Mouse (Mus musculus): ENCODE data around the gene Shc2.

Shc2 gene

GRCm38 (mm10) chr10:79615860-79616259 lies 21.9 kb downstream of the Shc2 start:
- no peak for DNase-seq (ENCODE audit: low read depth, low spot score)

DNA sequence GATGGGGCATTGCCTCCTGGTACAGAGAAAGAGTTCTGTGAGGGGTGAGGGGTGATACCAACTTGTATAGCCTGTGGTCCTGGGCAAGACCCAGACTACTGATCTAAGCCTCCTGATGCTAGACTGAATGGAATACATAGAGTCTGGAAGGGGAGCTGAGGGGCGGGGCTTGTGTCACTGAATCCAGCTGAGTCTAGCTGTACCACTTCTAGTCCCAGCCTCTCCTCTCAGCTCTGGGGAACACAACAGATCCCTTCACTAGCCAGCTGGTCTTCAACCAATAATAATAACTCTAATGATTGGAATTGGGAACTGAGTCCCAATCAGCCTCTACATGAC lies 23.4 kb downstream of the Shc2 start:
- DNase-seq (ENCODE audit: low read depth, low spot score): no peak

DNA sequence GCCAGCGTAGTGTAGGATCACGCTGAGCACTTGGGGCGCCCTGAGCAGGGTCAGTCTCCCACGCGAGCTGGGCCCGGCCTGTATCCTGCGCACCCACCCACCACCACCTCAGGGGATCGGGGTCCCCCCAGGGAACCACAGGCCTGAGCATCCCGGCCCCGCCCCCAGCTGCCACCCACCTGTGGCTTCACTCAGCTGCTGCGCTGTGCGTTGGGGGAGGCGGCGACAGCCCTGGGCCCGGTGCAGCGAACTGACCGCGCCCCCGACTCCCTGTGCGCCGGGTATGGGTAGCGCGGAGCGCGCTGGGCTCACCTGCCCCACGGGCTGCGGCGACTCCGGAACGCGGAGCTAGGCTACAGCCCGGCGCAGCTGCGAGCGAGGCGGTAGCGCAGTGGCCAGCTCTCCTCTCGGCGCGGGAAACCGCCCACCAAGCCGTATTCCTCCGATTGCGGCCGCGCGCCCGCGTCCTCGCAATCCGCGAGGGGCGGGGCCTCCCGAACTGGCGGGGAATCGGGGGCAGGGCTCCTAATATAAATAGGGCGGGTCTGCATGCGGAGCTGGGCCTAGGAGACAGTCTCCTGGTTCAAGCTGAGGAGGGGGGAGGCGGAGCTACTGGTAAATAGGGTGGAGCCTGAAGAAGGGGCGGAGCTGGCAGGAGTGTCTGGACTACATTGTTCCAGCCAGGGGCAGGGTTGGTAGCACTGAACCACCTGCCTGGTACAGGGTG lies 24.0 kb downstream of the Shc2 start, which contains the start of gene C2cd4c:
C2cd4c (minus strand) TSS at position 448 of the 727 bp plus-strand sequence.
- peak; percentile 70 for DNase-seq (ENCODE audit: low read depth, low spot score)

DNA sequence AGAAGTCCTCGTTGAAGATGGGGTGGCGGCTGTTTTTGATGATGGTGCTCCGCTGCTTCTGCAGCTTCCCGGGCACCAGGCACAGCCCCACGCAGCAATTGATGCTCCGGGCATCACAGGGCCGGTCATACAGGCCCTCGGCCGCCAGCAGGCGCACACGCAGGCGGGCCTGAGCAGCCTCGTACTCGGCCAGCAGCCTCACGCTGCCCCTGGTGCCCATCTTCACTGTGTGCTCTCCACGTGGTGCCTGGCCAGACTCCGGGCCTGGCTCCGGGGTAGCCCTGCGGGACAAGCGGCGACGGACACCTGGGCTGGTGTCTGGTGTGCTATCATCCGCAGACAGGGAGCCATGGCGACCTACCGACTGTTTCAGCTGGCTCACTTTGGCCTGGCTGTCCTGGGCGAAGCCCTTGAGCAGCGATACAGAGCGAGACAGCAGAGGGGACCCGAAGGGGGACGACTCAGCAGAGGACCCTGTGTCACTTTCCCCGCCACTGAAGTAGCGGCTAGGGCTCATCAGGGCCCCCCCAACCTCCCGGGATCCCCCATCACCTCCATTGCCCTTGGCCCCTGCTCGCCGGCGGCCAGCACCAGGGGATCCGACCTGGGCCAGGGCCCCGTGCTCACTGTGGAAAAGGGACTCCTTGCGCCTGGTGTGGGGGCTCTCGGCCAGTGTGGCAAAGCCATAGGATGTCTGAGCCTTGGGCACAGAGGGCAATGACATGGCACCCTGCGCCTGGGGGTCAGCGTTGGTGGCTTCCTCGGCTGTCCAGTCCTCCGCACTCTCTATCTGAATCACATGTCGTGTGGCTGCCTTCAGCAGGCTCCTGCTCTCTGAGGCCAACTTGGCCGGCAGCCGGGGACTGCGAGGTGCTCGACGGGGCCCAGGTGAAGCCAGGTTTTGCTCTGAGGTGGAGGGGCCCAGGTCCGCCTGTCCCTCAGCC lies 25.3 kb downstream of the Shc2 start:
- peak; percentile 21 for DNase-seq (ENCODE audit: low read depth, low spot score)

DNA sequence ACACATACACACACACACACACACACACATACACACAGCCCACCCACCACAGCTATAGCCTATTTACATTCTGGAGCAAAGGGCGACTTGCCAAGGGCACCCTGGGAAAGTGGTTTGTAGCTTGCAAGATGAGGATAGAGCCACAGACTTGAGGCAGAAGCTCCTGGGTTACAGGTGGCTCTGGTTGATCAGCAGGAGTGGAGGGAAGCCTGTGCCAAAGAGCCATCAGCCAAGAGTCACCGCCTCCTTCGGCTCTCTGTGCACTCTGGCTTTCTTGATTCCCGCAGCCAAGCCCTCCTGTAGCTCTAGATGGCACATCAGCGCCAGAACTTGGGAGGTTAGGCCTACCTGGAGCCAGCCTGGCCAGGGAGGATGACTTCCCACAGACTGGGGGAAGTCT lies 26.4 kb downstream of the Shc2 start:
- DNase-seq (ENCODE audit: low read depth, low spot score): no peak

DNA sequence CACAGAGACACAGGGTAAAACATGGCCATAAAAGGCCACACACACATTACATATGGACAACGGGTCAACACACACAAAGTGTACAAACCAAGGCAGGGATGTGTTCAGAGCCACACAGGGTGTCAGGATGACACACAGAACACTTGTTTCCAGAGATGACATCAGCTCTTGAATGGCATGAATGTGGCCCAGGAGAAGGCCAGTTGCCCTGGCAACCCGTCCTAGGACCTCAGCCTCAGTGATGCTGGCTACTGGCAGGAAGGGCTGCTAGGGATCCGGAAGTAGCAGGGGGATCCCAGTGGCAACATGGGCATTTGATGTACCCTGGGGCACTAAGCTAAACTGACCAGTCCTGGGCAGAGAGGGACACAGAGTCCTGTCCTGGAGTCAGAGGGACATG lies 28.4 kb downstream of the Shc2 start:
- DNase-seq (ENCODE audit: low read depth, low spot score): no peak

DNA sequence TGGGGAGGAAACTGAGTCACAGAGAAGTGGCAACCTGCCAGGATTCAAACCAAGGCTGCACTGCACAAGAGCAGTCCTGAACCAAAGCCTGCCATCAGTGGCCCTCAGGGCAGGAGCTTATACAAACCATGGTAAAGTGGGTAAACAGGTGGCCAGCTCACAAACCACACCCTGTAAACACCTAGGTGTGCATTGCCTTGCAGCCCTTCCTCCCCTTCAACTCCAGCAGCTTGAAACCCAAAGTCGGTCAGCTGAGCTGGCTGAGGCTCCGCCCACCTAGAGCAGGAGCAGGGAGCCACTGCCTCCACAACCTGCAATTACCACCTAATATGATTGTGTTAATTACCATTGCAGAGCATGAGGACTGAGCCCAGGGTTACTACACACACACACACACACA lies 29.8 kb downstream of the Shc2 start:
- DNase-seq (ENCODE audit: low read depth, low spot score): no peak

- no peak for DNase-seq (ENCODE audit: low read depth, low spot score)
Observed at GRCm38 (mm10) chr10:79606537-79606936, 31.2 kb downstream of the Shc2 start.

GRCm38 (mm10) chr10:79597936-79598230 lies 39.8 kb downstream of the Shc2 start:
- no peak for DNase-seq (ENCODE audit: low read depth, low spot score)

GRCm38 (mm10) chr10:79597051-79597935 lies 40.4 kb downstream of the Shc2 start:
- DNase-seq (ENCODE audit: low read depth, low spot score): no peak

- no peak for DNase-seq (ENCODE audit: low read depth, low spot score)
Observed at GRCm38 (mm10) chr10:79595590-79595929, 42.2 kb downstream of the Shc2 start.

DNA sequence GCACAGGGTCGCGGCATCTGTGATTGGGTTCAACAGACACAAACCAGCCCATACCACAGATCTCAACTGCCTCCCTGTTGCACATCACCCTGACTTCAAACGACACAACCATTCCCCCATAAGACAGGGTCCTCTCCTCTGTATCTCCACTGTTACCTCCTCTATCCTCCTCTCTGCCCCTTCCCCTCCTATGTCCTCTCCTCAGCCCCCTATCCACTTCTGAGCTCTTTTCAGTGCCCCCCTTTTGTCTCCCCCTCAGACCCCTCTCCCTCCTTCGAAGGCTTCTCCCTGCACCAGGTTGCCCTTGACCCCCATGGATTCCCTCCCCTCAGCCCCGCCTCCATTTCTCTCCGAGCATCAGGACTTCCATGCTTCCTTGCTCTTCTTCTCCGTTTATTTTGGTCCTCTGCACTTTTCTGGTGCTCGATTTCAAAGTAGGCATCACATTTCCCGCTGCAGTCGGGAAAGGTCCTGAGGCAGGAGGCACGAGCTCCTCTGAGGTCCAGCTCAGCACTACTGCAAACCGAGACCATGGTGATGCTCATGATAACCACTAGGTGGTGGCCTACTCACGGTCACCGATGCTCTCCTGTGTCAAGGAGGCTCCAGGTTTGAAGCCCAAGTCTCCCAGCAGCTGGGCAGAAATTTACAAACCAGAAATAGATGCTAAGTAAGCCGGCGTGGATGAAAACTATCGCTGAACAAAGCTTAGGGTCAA lies 42.7 kb downstream of the Shc2 start:
- peak; percentile 84 for DNase-seq (ENCODE audit: low read depth, low spot score)

GRCm38 (mm10) chr10:79594111-79594510 lies 43.6 kb downstream of the Shc2 start:
- DNase-seq (ENCODE audit: low read depth, low spot score): no peak

DNA sequence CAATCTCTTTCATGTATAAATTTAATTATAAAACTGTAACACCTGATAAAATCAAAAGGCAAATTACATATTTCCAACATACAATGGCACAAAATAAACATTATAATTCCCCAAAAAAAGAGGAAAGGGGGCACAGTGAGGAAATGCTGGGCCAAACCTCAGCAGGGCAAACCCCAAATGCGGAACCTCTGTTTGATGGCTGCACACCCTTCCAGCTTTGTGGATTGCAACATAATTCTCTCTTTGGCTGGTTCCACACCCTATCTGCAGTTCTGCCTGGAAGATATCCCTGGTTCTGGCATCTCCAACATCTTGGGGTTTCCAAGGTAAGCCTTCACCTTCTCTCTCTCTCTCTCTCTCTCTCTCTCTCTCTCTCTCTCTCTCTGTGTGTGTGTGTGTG lies 47.0 kb downstream of the Shc2 start:
- DNase-seq (ENCODE audit: low read depth, low spot score): no peak

DNA sequence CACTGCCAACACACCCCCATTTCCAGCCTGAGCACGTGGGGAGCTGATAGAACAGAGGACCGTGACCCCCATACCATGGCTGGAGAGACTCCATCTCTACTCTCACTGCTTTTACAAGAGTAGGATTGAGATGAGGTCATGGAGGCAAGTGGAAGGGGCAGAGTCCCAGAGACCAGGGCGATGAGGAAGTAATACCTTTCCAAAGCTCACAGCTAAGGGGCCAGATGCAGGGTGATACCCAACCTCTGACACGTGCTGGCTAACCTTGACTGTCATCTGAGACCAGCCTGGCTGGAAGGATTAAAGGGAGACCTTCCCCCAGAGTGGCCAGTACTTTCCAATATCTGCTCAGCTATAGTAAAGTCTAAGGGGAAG lies 50.0 kb downstream of the Shc2 start:
- DNase-seq (ENCODE audit: low read depth, low spot score): no peak

GRCm38 (mm10) chr10:79587061-79587751 lies 50.5 kb downstream of the Shc2 start, which contains the start of gene Theg:
Gene Theg, minus strand, starts transcription at chr10:79587331.
- DNase-seq (ENCODE audit: low read depth, low spot score): no peak

DNA sequence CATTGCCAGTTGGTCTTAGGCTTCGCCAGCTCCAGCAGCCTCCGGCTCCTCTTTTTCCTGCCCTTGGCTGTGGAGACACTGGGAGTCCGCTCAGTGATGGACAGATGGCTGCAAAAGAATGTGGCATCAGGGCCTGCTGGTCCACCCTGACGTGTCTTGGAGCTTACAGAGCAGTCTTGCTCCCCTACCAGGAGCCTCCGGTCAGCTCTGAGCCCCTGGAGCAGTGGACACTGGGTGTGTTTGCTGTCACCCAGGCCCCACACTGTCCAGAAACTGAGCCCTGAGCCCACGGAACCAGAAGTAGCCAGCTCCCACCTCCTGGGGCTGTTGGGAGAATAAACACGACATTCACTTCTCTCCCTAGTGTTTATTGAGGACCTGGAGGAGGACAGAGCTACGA lies 51.5 kb downstream of the Shc2 start:
- no peak for DNase-seq (ENCODE audit: low read depth, low spot score)

DNA sequence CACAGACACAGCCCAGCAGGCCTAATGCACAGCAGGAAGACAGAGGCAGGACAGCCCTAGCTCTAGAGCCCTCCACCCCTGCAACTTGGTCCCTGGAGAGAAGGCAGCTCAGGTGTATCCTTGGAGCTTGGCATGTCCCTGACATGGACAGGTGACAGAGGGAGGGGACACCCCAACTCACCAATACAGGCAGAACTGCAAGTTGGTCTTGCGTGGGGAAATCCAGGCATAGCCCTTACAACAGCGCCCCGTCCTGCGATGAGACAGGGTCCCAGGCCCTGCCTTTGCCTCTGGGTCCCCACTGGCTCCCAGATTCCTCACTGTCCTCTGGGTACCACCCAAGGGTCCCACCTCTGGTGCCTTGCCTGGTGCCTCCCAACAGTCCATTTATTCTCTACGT lies 52.0 kb downstream of the Shc2 start:
- no peak for DNase-seq (ENCODE audit: low read depth, low spot score)

DNA sequence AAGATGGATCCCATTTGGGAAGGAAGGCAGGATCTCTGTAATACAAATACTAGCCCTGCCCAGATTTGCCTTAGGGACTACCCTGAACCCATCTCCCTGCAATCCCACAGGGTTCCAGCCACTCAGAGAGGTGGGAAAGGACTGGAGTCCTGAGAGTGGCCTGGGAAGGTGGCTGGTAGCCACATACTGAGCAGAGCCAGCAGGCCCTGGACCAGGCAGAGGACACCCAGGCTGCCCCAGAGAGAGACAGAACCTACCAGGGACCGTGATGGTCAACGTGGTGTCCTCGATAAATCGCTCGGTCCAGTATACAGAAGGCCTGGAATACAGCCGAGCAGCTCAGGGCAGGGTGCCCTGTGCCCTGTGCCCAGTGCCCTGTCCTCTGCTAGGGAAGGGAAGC lies 52.6 kb downstream of the Shc2 start:
- no peak for DNase-seq (ENCODE audit: low read depth, low spot score)

DNA sequence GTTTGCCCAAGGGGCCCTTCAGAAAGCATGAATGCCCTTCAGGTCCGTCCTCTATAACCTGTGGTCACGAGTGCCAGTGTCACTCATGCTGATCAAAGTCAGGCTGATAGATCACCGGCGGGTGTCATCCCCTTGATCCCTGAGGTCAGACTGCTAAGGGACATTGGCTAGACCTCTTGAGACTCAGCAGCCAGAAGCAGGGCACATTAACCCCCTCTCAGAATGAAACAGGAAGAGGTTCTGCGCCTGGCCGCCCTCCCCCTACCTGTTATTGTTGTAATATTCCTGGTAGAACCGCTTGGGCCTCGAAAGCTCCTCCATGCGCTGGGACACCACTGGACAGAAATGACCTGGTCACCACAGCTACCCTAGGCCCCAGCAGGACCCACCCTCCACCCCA lies 53.3 kb downstream of the Shc2 start:
- no peak for DNase-seq (ENCODE audit: low read depth, low spot score)

DNA sequence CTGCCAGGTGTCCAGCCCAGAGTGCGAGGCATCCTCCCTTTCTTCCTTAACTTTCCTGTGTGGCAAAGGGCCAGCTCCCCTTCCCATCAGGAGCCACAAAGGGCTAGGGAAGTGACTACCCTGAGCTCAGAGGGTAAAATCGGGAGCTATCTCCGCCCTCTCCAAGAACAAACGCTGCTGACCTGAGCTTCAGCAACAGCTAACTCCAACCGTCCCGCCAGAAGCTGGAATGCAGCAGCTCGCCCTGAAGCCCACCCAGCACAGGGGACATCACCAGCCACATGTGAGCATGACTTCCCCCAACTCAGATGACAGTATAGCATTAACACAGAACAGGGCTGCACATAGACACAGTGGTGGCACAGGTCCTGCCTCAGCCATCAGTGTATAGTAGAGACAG lies 53.7 kb downstream of the Shc2 start:
- no peak for DNase-seq (ENCODE audit: low read depth, low spot score)
